Mouse (Mus musculus) embryo, embryonic 11 days (tissue): Measurements from ENCODE around the gene Fgfr2.
A peak's percentile ranks its signal among the peaks of the same experiment; 100 is the strongest.

Source experiments
- DNase-seq: peaks from one replicate; pipeline ENCODE4 v3.0.0-alpha.2; 2015

Fgfr2 gene

GRCm38 (mm10) chr7:133040688-133041345 lies 82.3 kb downstream of the Fgfr2 start:
- no peak for DNase-seq

GRCm38 (mm10) chr7:133039556-133040255 lies 83.4 kb downstream of the Fgfr2 start:
- DNase-seq, result no peak

GRCm38 (mm10) chr7:133037618-133038017 lies 85.5 kb downstream of the Fgfr2 start:
- DNase-seq, result peak; percentile 54

- peak; percentile 87 for DNase-seq
Measured at GRCm38 (mm10) chr7:133037217-133037616, 85.9 kb downstream of the Fgfr2 start.

- no peak for DNase-seq
Measured at GRCm38 (mm10) chr7:133035901-133036300, 87.2 kb downstream of the Fgfr2 start.

- peak; percentile 81 for DNase-seq
Measured at GRCm38 (mm10) chr7:133032589-133033203, 90.5 kb downstream of the Fgfr2 start.

- DNase-seq, result no peak
Measured at GRCm38 (mm10) chr7:133029496-133030047, 93.6 kb downstream of the Fgfr2 start.

GRCm38 (mm10) chr7:133029004-133029403 lies 94.1 kb downstream of the Fgfr2 start:
- DNase-seq, result no peak

GRCm38 (mm10) chr7:133027930-133028329 lies 95.2 kb downstream of the Fgfr2 start:
- DNase-seq, result no peak

GRCm38 (mm10) chr7:133024694-133025093 lies 98.5 kb downstream of the Fgfr2 start:
- DNase-seq, result peak; percentile 34

- DNase-seq, result no peak
Measured at GRCm38 (mm10) chr7:133019481-133020020, 103.6 kb downstream of the Fgfr2 start.

- DNase-seq, result no peak
Measured at GRCm38 (mm10) chr7:133018961-133019360, 104.2 kb downstream of the Fgfr2 start.

GRCm38 (mm10) chr7:133015416-133016070 lies 107.6 kb downstream of the Fgfr2 start:
- peak; percentile 43 for DNase-seq

- DNase-seq, result no peak
Measured at GRCm38 (mm10) chr7:133014631-133015030, 108.5 kb downstream of the Fgfr2 start.

- no peak for DNase-seq
Measured at GRCm38 (mm10) chr7:133013923-133014322, 109.2 kb downstream of the Fgfr2 start.

- DNase-seq, result no peak
Measured at GRCm38 (mm10) chr7:133012637-133013366, 110.3 kb downstream of the Fgfr2 start.

GRCm38 (mm10) chr7:133011611-133012010 lies 111.5 kb downstream of the Fgfr2 start:
- no peak for DNase-seq

GRCm38 (mm10) chr7:133011191-133011590 lies 112.0 kb downstream of the Fgfr2 start:
- no peak for DNase-seq

- no peak for DNase-seq
Measured at GRCm38 (mm10) chr7:133010477-133010876, 112.7 kb downstream of the Fgfr2 start.

- DNase-seq, result no peak
Measured at GRCm38 (mm10) chr7:133009676-133010075, 113.5 kb downstream of the Fgfr2 start.

- no peak for DNase-seq
Measured at GRCm38 (mm10) chr7:133008663-133009062, 114.5 kb downstream of the Fgfr2 start.

GRCm38 (mm10) chr7:133007343-133007742 lies 115.8 kb downstream of the Fgfr2 start:
- no peak for DNase-seq
